Mouse (Mus musculus) hindbrain, postnatal 0 days (tissue): Measurements from ENCODE around the gene Colca2. TPM values are rescaled to one million over a fixed set of nuclear protein-coding genes. Genes with fewer than 3 reads are reported as not detected.

Experiments
- ATAC-seq: fragments of 200-750 bp; cut with Nextera tagmentation; 2 replicates; pipeline ENCODE4 v1.8.0; 2017; ENCODE audit warnings: mild to moderate bottlenecking, moderate TSS enrichment, moderate library complexity
- DNase-seq: peaks from one replicate; pipeline ENCODE4 v3.0.0-alpha.2; 2015; ENCODE audit warnings: low spot score
- H3K27ac ChIP-seq: fragments of 300-500 bp; sonication (generic); 2 replicates; pipeline ENCODE4 v1.5.1; 2014; ENCODE audit warnings: mild to moderate bottlenecking
- H3K27me3 ChIP-seq: fragments of 300-500 bp; sonication (generic); 2 replicates; pipeline ENCODE4 v1.6.1; 2014; ENCODE audit warnings: low read length, mixed read lengths; ENCODE audit not compliant: insufficient read depth
- H3K36me3 ChIP-seq: fragments of 300-500 bp; sonication (generic); 2 replicates; pipeline ENCODE4 v1.6.1; 2014; ENCODE audit warnings: low read length, mixed read lengths; ENCODE audit not compliant: insufficient read depth
- H3K4me1 ChIP-seq: fragments of 300-500 bp; sonication (generic); 2 replicates; pipeline ENCODE4 v1.6.1; 2014; ENCODE audit warnings: antibody characterized with exemption, low read length, mixed read lengths; ENCODE audit not compliant: insufficient read depth
- H3K4me2 ChIP-seq: fragments of 300-500 bp; sonication (generic); 2 replicates; pipeline ENCODE4 v1.6.1; 2014; ENCODE audit warnings: low read depth, mild to moderate bottlenecking, low read length, moderate library complexity, mixed read lengths
- H3K4me3 ChIP-seq: fragments of 300-500 bp; sonication (generic); 2 replicates; pipeline ENCODE4 v1.5.1; 2014; ENCODE audit warnings: low read length
- H3K9ac ChIP-seq: fragments of 300-500 bp; sonication (generic); replicated peaks from 2 replicates; pipeline ENCODE4 v1.6.1; 2014; ENCODE audit warnings: mild to moderate bottlenecking, low read length, moderate library complexity, mixed read lengths
- H3K9me3 ChIP-seq: fragments of 300-500 bp; sonication (generic); 2 replicates; pipeline ENCODE4 v1.6.1; 2016; ENCODE audit warnings: low read length, mixed read lengths
- CTCF ChIP-seq: IDR thresholded peaks from 2 replicates; pipeline ENCODE4 v1.5.1; 2016; ENCODE audit warnings: antibody characterized with exemption, control low read depth, low read depth
- WGBS: fragments of 180-500 bp; shearing (Covaris S2); extraction: QIAGEN DNeasy Blood & Tissue Kit; methylation state at CpG from one replicate; pipeline ENCODE4 v1.1.7; 2014; 5-methylcytosine and 5-hydroxymethylcytosine counted together
- polyA plus RNA-seq: library from polyadenylated mRNA; unstranded; fragments of >200 nt; fragmentation: Nextera tagmentation; extraction: Ambion mirVana; gene quantifications from 2 replicates; pipeline ENCODE4 v1.2.1, GENCODE M21; 2015
- total RNA-seq: library from RNA; depleted of rRNA; stranded (reverse); fragments of >200 nt; gene quantifications from 2 replicates; pipeline ENCODE4 v1.2.3, GENCODE M21; 2014

The Colca2 gene
- total and polyA plus RNA-seq, 2 experiments from 2014 or later: 1.2 to 1.4 TPM

- Histone ChIP-seq H3K4me2 (no peak overlapping the region), H3K9me3 (no peaks in the 10 kb centered on the region), H3K4me1 (no peaks in the 10 kb centered on the region), H3K27me3 (no peaks in the 10 kb centered on the region), H3K27ac (no peak overlapping the region), H3K36me3 (no peaks in the 10 kb centered on the region), H3K9ac (no peak overlapping the region), H3K4me3 (no peak overlapping the region)
- DNase-seq: no peak
- no peak for ATAC-seq
- TF ChIP-seq CTCF: no peak
- 66% methylated on average over 8 of the region's 8 CpGs for WGBS
These were observed 15.2 kb upstream of the Colca2 start for GRCm38 (mm10) chr9:51293541-51293940.

GRCm38 (mm10) chr9:51292674-51293073, 14.3 kb upstream of the Colca2 start:
- no peak overlapping the region for H3K4me2 ChIP-seq
- DNase-seq (peak; percentile 94), ATAC-seq (peak; percentile 66; the same call in 1 of the 2 replicates)
- no peaks in the 10 kb centered on the region for H3K4me1 ChIP-seq
- no peaks in the 10 kb centered on the region for H3K36me3 ChIP-seq
- H3K9ac ChIP-seq: no peak overlapping the region
- WGBS: 28% methylated on average over 4 of the region's 4 CpGs
- TF ChIP-seq CTCF: peak; percentile 93
- H3K9me3 ChIP-seq: no peaks in the 10 kb centered on the region
- no peak overlapping the region for H3K27ac ChIP-seq
- H3K4me3 ChIP-seq: no peak overlapping the region
- H3K27me3 ChIP-seq: no peaks in the 10 kb centered on the region

GRCm38 (mm10) chr9:51290980-51291379, 12.6 kb upstream of the Colca2 start:
- Histone ChIP-seq H3K9ac (no peak overlapping the region), H3K27ac (no peak overlapping the region), H3K4me3 (no peak overlapping the region), H3K4me1 (no peaks in the 10 kb centered on the region), H3K36me3 (no peaks in the 10 kb centered on the region), H3K27me3 (no peaks in the 10 kb centered on the region), H3K4me2 (no peak overlapping the region), H3K9me3 (no peaks in the 10 kb centered on the region)
- no peak for ATAC-seq
- TF ChIP-seq CTCF: no peak
- 82% methylated on average over 4 of the region's 4 CpGs for WGBS
- no peak for DNase-seq

GRCm38 (mm10) chr9:51286079-51286478, 7.7 kb upstream of the Colca2 start:
- TF ChIP-seq CTCF: no peak
- no peak for DNase-seq
- Histone ChIP-seq H3K9me3 (no peaks in the 10 kb centered on the region), H3K9ac (no peak overlapping the region), H3K27ac (no peak overlapping the region), H3K4me3 (no peak overlapping the region), H3K36me3 (no peaks in the 10 kb centered on the region), H3K27me3 (no peaks in the 10 kb centered on the region), H3K4me1 (no peaks in the 10 kb centered on the region), H3K4me2 (no peak overlapping the region)
- 46% methylated on average over 2 of the region's 2 CpGs for WGBS
- ATAC-seq: no peak

GRCm38 (mm10) chr9:51277834-51278498, 403 bp downstream of the Colca2 start:
- Histone ChIP-seq H3K27me3 (peaks cover 14% of the 10 kb centered on the region; the same call in 1 of the 2 replicates), H3K27ac (0 out of 2 replicates have a peak overlapping the region, but pooled peaks have one; percentile 36), H3K4me3 (peak overlapping the region; percentile 38), H3K4me2 (peak overlapping the region; percentile 73), H3K9ac (peak overlapping the region; percentile 31), H3K9me3 (no peaks in the 10 kb centered on the region), H3K36me3 (no peaks in the 10 kb centered on the region), H3K4me1 (peaks cover 4% of the 10 kb centered on the region; the same call in 1 of the 2 replicates)
- no peak for TF ChIP-seq CTCF
- ATAC-seq: peak; percentile 10; the same call in 1 of the 2 replicates
- DNase-seq: no peak
- WGBS: 21% methylated on average over 13 of the region's 13 CpGs

GRCm38 (mm10) chr9:51274678-51275077, 3.7 kb downstream of the Colca2 start:
- TF ChIP-seq CTCF: no peak
- H3K27me3 ChIP-seq: peaks cover 5% of the 10 kb centered on the region; the same call in 1 of the 2 replicates
- DNase-seq (no peak), ATAC-seq (no peak)
- H3K4me1 ChIP-seq: peaks cover 4% of the 10 kb centered on the region; the same call in 1 of the 2 replicates
- H3K4me3 ChIP-seq: no peak overlapping the region
- 44% methylated on average over 4 of the region's 4 CpGs for WGBS
- no peak overlapping the region for H3K27ac ChIP-seq
- H3K9me3 ChIP-seq: no peaks in the 10 kb centered on the region
- H3K9ac ChIP-seq: no peak overlapping the region
- no peaks in the 10 kb centered on the region for H3K36me3 ChIP-seq
- no peak overlapping the region for H3K4me2 ChIP-seq

GRCm38 (mm10) chr9:51273581-51274154, 4.7 kb downstream of the Colca2 start:
- no peak overlapping the region for H3K4me2 ChIP-seq
- no peak overlapping the region for H3K4me3 ChIP-seq
- no peaks in the 10 kb centered on the region for H3K9me3 ChIP-seq
- H3K4me1 ChIP-seq: peaks cover 4% of the 10 kb centered on the region; the same call in 1 of the 2 replicates
- H3K36me3 ChIP-seq: no peaks in the 10 kb centered on the region
- no peak for ATAC-seq
- no peak for DNase-seq
- no peak overlapping the region for H3K27ac ChIP-seq
- WGBS: 77% methylated on average over 9 of the region's 9 CpGs
- H3K27me3 ChIP-seq: peaks cover 4% of the 10 kb centered on the region; the same call in 1 of the 2 replicates
- no peak for TF ChIP-seq CTCF
- no peak overlapping the region for H3K9ac ChIP-seq
